Comparison of ENCODE assay signal across 1 mouse cellular context in the genomic region with DNA sequence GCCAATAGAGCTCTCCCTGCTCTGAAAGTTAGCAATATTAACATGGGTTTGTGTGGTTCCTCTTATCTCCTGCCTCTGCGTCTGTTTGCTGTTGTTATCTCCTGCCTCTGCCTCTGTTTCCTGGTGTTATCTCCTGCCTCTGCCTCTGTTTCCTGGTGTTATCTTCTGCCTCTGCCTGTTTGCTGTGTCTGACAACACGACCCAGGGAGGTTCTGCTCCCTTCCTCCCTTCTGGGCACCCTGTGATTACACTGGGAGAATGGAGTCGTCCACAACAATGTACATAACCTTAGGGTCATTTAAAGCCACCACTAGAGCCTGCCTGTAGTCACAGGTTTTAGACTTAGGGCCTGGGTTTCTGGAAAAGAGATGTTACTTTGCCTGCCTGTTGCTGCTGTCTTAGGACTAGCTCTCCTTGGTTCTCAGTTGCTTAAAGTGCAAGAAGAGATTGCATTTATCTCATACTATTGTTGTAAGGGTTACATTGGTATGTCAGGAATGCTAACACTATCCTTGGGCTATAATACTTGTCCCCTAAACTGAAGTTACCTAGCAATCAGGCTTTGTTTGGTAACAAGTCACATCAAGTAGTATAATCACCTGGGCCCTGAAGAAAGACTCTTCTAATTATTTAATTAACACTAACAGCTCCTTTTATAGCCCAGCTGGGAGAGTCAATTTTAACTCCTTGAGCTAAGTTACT.
TF ChIP-seq lines count a peak whose summit lies in the region.

No protein-coding gene starts in this region.

TF ChIP-seq in MEL, 35 proteins besides CTCF, POLR2A, EP300 and RAD21 (continued from another document):
- TF ChIP-seq ZMIZ1 (IDR thresholded peaks at IDR 0.05; ENCODE audit: low read depth, low read length) = no peak
- TF ChIP-seq ELF1 (IDR thresholded peaks at IDR 0.05; ENCODE audit: low read depth, low read length) = 0 out of 2 replicates have a peak, but pooled peaks have one; percentile 17
- TF ChIP-seq TCF12 (IDR thresholded peaks at IDR 0.05; ENCODE audit: low read depth, low read length) = peak; percentile 90
- no peak for TF ChIP-seq ZNF384 (IDR thresholded peaks at IDR 0.05; ENCODE audit: low read depth, low read length)
- no peak for TF ChIP-seq USF2 (IDR thresholded peaks at IDR 0.05; ENCODE audit: borderline replicate concordance in 1 of 2, insufficient read depth in 1 of 2, low read depth in 1 of 2, low read length in 2 of 2)
- TF ChIP-seq GABPA (IDR thresholded peaks at IDR 0.05; ENCODE audit: low read depth, low read length) = no peak
- no peak for TF ChIP-seq USF1 (IDR thresholded peaks at IDR 0.05; ENCODE audit: low read depth, low read length)
- TF ChIP-seq RCOR1 (IDR thresholded peaks at IDR 0.05; ENCODE audit: low read depth, low read length) = 0 out of 2 replicates have a peak, but pooled peaks have one; percentile 34
- TF ChIP-seq BHLHE40 (IDR thresholded peaks at IDR 0.05; ENCODE audit: borderline replicate concordance, low read depth, low read length) = no peak
- no peak for TF ChIP-seq MXI1 (IDR thresholded peaks at IDR 0.05; ENCODE audit: low read depth, low read length)
- TF ChIP-seq ETS1 (IDR thresholded peaks at IDR 0.05; ENCODE audit: low read depth, low read length) = peak; percentile 62
- TF ChIP-seq TBP (IDR thresholded peaks at IDR 0.05; ENCODE audit: low read depth, low read length) = no peak
- no peak for TF ChIP-seq CHD2 (IDR thresholded peaks at IDR 0.05; ENCODE audit: low read length)
- TF ChIP-seq TAL1 (IDR thresholded peaks at IDR 0.05; ENCODE audit: low read length) = peak; percentile 75
- no peak for TF ChIP-seq NRF1 (IDR thresholded peaks at IDR 0.05; ENCODE audit: insufficient read depth, low read depth, low read length, poor library complexity, severe bottlenecking)
- no peak for TF ChIP-seq E2F4 (IDR thresholded peaks at IDR 0.05; ENCODE audit: borderline replicate concordance, low read depth, low read length)
- TF ChIP-seq KAT2A (conservative IDR thresholded peaks at IDR 0.05; ENCODE audit: low read depth, low read length) = no peak
- TF ChIP-seq NELFE (IDR thresholded peaks at IDR 0.05; ENCODE audit: low read depth, low read length) = no peak
- peak; percentile 29; the same call in 1 of the 2 replicates for TF ChIP-seq SIN3A (IDR thresholded peaks at IDR 0.05; ENCODE audit: low read length)
- no peak for TF ChIP-seq CHD1 (IDR thresholded peaks at IDR 0.05; ENCODE audit: low read depth, low read length)
- no peak for TF ChIP-seq POLR2AphosphoS2 (IDR thresholded peaks at IDR 0.05; ENCODE audit: low read length)
- no peak for TF ChIP-seq ZKSCAN1 (IDR thresholded peaks at IDR 0.05; ENCODE audit: low read depth, low read length)
- no peak for TF ChIP-seq MAX (IDR thresholded peaks at IDR 0.05; ENCODE audit: low read length)
- no peak for TF ChIP-seq MAFK (IDR thresholded peaks at IDR 0.05; ENCODE audit: borderline replicate concordance, low read depth, low read length)
- no peak for TF ChIP-seq POLR2AphosphoS5 (IDR thresholded peaks at IDR 0.05; ENCODE audit: borderline replicate concordance, low read depth, low read length)
- TF ChIP-seq MAZ (IDR thresholded peaks at IDR 0.05; ENCODE audit: low read depth, low read length) = no peak
- TF ChIP-seq ZC3H11A (IDR thresholded peaks at IDR 0.05; ENCODE audit: low read depth, low read length) = no peak
- TF ChIP-seq MEF2A (IDR thresholded peaks at IDR 0.05; ENCODE audit: extremely low read depth, insufficient replicate concordance, low read depth, low read length, poor library complexity, severe bottlenecking) = no peak
- TF ChIP-seq GATA1 (IDR thresholded peaks at IDR 0.05; ENCODE audit: low read depth, low read length) = peak; percentile 90
